Mouse (Mus musculus): ENCODE data around the gene H1foo.
A peak's percentile ranks its signal among the peaks of the same experiment; 100 is the strongest.

Gene H1foo

GRCm38 (mm10) chr6:115927292-115928242 lies 17.2 kb upstream of the H1foo start:
- no peak for DNase-seq (ENCODE audit: low spot score)

DNA sequence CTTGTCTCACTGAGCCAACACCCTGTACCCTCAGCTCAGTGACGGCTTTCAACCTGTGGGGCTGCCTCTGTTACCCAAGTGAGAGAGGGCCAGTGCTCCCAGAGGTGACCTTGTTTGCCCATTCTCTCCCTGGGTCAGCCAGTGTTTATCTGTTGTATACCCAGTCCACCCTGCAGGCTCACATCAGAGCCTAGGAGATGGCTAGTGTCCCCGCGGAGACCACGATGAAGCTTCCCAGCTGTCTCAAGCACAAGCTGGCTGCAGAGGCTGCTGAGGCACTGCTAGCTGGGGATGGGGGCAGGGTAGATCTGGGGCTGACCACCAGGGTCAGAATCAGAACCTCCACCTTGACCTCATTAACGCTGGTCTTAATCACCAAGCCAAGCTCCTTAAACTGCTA lies 14.7 kb upstream of the H1foo start:
- no peak for DNase-seq (ENCODE audit: low spot score)

DNA sequence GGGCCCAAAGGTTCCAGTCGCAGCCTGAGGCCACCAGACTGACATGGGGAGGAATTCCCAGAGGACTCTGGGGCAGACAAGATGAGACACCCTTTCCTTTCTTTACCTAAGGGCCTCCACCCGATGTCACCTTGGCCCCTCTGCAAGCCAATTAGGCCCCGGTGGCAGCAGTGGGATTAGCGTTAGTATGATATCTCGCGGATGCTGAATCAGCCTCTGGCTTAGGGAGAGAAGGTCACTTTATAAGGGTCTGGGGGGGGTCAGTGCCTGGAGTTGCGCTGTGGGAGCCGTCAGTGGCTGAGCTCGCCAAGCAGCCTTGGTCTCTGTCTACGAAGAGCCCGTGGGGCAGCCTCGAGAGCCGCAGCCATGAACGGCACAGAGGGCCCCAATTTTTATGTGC lies 13.1 kb upstream of the H1foo start, which contains the start of gene Rho:
Gene Rho, plus strand, starts transcription at position 110 of the 400 bp plus-strand sequence.
- no peak for DNase-seq (ENCODE audit: low spot score)

DNA sequence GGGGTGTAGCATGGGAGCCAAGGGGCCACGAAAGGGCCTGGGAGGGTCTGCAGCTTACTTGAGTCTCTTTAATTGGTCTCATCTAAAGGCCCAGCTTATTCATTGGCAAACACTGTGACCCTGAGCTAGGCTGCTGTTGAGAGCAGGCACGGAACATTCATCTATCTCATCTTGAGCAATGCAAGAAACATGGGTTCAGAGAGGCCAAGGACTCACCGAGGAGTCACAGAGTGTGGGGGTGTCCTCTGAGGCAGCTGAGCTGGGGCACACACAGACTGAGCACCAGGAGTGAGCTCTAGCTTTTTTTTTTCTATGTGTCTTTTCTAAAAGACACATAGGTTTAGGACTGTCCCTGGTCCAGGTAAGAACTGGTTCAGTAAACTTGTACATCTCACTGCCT lies 12.3 kb upstream of the H1foo start:
- DNase-seq (ENCODE audit: low spot score): no peak

DNA sequence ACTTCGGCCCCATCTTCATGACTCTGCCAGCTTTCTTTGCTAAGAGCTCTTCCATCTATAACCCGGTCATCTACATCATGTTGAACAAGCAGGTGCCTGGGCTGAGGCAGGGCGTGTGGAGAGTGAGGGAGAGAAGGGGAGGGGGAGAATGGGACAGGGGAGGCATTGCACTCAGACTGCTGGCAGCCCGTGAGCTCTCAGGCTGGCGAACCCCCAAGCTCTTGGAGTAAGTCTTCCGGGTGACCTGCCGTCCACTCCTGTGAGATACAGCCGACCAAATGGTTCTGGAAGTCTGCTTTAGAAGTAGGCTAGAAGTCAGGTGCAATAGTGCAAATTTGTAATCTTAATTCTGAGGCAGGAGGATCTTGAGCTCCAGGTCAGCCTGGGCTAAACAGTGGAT lies 9.2 kb upstream of the H1foo start:
- no peak for DNase-seq (ENCODE audit: low spot score)

GRCm38 (mm10) chr6:115938011-115938410 lies 6.7 kb upstream of the H1foo start:
- DNase-seq (ENCODE audit: low spot score): no peak

DNA sequence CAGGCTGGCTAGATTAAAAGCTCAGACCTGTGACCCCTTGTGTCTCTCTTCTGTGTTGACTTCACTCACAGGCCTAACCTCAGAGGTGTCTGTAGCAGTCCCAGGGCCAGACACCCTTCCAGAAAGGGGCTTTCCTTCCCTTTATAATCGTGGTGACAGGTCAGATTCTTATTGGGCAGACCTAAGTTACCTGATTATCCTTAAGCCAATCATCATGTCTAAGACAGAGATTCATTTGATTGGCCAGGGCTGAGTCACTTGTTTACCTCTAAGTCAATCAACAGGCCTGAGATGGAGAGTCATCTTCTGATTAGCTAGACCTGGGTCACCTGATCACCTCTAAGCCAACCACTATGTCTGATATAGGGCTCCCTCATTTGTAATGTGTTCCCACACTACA lies 5.9 kb upstream of the H1foo start:
- DNase-seq (ENCODE audit: low spot score): no peak

GRCm38 (mm10) chr6:115940603-115941002 lies 4.1 kb upstream of the H1foo start:
- no peak for DNase-seq (ENCODE audit: low spot score)

DNA sequence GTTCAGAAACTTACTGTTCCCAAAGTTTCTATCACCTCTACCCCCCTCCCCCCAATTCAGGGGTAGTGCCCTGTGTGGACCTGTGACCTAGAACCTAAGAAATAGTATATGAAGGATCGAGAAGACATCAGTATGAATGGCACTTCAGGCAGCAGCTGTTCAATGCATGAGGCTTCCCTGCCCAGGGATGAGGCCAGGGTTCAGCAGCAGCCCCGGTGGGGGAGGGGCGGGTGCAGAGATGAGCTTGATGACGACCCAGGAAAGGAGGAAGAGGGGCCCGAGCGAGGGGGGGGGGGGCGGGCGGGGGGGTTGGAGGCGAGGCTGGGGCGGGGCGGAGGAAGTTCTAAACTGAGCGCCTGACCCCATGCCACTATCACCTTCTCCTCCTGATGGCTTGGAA lies 3.6 kb upstream of the H1foo start:
- peak; percentile 64 for DNase-seq (ENCODE audit: low spot score)

DNA sequence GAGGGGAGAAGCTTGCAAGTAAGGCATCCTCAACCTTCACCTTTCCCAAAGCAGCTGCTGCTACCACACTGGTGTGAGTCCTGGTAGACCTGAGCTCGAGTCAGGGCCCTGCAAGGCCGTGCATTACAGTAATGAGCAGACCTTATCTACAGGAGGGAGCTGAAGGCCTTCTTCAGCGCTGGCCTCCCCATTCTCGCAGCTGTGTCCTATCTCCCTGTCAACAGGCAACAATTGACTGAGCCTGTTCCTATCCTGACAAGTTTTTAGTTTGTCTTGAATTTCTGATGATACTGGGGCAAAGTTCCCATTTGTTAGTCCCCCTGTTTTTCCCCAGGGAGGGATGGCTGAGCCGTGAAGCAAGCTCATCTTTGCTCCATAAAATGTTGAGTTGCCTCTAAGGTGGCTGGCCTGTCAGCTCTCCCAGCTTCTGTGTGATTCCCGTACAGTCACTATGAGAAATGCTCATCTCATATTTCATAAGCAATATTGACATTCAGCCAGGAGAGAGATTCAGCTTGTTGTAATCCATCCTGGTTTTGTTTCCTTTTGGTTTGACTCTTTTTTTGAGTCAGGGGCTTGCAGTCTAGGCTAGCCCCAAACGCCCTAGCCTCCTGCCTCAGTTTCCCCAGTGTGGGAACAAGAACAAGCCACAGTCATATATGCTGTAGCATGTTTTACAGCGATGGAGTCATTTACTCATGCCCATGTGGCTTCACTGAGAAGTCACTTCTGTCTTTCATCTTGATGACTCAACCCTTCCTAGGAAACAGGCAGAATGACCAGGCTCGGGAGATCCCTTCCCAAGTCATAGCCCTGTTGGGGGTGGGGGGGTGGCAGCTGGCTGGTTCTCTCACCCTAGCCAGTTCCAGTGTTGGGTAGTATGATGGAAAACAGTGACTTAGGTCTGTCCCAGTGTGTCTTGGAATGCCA lies 975 bp upstream of the H1foo start:
- no peak for DNase-seq (ENCODE audit: low spot score)

GRCm38 (mm10) chr6:115945633-115946032 lies 895 bp downstream of the H1foo start:
- no peak for DNase-seq (ENCODE audit: low spot score)

- DNase-seq (ENCODE audit: low spot score): no peak
Measured at GRCm38 (mm10) chr6:115946389-115946788, 1.7 kb downstream of the H1foo start.

GRCm38 (mm10) chr6:115954506-115955074 lies 9.9 kb downstream of the H1foo start:
- no peak for DNase-seq (ENCODE audit: low spot score)

DNA sequence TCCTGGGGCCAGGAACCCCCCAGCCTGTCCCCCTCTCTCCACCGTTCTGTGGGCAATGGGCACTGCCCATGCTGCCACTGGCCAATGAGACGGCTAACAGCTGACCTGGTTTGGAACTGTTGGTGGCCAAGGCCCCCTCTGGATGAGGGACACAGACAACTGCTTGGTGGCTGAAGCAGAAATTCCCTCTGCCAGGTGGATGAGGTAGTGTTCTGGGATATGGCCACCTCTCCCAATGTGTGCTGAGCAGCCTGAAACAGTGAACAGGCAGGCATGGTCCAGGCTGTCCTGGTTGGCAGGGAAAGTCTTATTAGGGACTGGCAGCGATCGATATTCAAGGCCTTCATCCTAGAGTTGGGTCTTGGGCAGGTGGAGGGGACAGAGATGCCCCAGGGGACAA lies 10.4 kb downstream of the H1foo start:
- no peak for DNase-seq (ENCODE audit: low spot score)

DNA sequence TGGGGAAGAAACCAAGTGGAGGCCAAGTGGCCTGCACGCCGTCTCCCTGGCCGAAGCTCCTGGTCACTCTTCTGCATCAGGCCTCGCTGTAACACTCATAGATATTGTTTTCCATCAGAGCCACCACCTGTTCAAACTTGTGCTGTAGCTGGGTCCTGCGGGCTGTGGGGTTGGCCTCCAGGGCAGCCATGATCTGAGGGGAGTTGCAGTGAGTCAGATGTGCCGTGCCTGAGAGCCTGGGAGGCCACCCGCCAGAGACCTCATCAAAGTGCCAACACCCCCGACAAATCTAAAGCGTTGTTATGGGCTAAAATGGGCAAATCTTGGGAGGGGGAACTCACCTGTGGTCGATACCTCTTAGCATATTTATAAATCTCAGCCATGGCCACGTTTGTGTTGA lies 10.9 kb downstream of the H1foo start:
- no peak for DNase-seq (ENCODE audit: low spot score)

DNA sequence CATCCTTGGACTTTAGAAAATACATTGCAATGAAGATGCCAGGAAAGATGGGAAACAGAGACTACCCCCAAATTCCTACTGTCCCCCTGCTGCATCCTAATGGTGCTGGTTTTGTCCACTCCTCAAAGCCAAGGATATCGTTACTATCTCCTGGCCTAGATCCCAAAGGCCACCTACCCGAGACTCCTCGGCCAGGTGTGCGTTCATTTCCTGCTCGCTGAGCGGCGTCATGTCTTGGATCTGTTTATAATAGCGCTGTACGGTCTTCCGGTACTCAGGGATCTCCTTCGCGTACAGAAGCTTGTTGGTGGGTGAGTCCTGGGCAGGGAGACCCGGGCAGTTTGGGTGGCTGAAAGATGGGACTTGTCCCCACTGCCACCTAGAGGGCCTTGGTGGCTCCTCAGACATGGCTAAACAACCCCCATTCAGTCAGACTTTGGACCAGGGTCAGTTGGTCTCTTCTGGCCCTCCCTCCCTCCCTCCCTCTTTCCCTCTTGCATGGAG lies 11.7 kb downstream of the H1foo start:
- DNase-seq (ENCODE audit: low spot score): no peak

DNA sequence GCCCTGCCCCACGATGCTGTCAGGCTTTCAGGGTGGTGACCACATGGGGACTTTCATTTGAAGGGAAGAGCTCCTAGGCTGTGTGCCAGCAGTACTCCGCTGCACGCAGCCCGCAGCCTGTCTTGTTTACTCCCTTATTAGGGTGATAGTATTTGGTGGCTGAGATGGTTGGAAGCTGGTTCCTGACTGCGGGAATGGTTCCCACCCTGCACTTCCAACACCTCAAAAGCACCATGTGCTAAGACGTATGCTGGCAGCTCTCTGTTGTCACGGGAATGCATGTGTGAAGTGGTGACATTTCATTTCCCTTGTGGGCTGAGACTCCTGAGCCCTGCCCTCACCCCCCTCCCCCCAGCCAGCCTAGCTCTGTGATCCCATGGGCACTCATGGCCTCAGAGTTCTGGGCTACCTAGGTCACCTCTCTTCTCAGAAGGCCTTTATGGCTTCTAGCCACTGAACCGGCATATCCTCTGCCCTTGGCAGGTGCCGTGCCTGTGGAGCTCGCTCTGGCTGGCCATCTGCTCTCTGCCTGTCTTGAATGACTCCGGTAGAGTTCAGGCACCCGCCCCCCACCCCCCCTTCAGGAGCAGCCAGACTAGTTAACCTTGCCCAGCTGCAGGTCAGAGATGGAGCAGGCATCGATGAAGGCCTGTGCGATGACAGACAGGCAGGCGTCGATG lies 12.3 kb downstream of the H1foo start:
- DNase-seq (ENCODE audit: low spot score): peak; percentile 46

- no peak for DNase-seq (ENCODE audit: low spot score)
Measured at GRCm38 (mm10) chr6:115957681-115958080, 12.9 kb downstream of the H1foo start.

GRCm38 (mm10) chr6:115958445-115958844 lies 13.7 kb downstream of the H1foo start:
- DNase-seq (ENCODE audit: low spot score): no peak

DNA sequence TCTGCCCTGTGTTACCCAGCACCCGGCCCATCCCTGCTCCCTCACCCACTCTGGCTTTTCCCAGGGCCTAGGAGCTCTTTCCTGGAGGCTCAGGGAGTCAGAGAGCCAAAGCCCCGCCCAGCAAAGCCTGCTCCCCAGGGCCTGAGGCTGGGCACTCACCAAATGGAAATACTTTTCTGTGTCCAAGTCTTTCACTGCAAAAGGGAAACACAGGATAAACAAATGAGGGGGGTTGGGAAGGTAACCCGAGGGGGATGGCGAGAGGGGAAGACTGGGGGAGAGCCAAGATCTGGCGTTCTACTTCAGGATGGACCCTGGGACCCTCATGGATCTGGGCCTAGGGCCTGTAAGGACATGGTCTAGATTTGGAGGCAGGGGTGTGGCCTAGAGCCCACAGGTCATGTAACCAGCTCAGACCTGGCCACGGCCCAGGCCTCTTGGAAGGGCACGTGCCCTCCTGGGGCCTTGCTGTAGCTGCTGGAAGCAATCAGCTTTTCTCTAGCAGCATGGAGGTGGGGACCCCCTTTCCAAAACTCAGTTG lies 14.5 kb downstream of the H1foo start:
- DNase-seq (ENCODE audit: low spot score): no peak

GRCm38 (mm10) chr6:115960322-115960721 lies 15.6 kb downstream of the H1foo start:
- DNase-seq (ENCODE audit: low spot score): no peak

Measured in embryo, embryonic 10 days (tissue).